Mouse (Mus musculus) MEL (cell line): ENCODE results near the gene Orm3.

Experiments
- GATA1 ChIP-seq: IDR thresholded peaks from 2 replicates; pipeline ENCODE4 v1.6.1; 2011; ENCODE audit warnings: low read depth, low read length, improper control_type of control experiment
- POLR2A ChIP-seq, 2 experiments: IDR thresholded peaks; 2 replicates each; pipeline ENCODE4 v1.6.1; 2011 to 2012; ENCODE audit warnings: low read length in 2 of 2, mild to moderate bottlenecking in 2 of 2, control low read depth in 1 of 2, improper control_type of control experiment in 1 of 2, low read depth in 1 of 2, moderate library complexity in 1 of 2; ENCODE audit not compliant: control insufficient read depth in 1 of 2, insufficient read depth in 1 of 2, poor library complexity in 1 of 2
- ZMIZ1 ChIP-seq: IDR thresholded peaks from 2 replicates; pipeline ENCODE4 v1.6.1; 2012; ENCODE audit warnings: low read depth, mild to moderate bottlenecking, inconsistent platforms, low read length, improper control_type of control experiment, moderate library complexity

GRCm38 (mm10) chr4:63408247-63408646, 52.3 kb downstream of the Orm3 start:
- TF ChIP-seq GATA1 (no peak), POLR2A (IDR thresholded peaks at IDR 0.05; ENCODE audit: control insufficient read depth in 1 of 2, insufficient read depth in 1 of 2, low read depth in 1 of 2, low read length in 2 of 2, poor library complexity in 1 of 2) (no peak), ZMIZ1 (no peak)
